Mouse (Mus musculus): ENCODE results near the gene Clec12b.

Gene Clec12b

DNA sequence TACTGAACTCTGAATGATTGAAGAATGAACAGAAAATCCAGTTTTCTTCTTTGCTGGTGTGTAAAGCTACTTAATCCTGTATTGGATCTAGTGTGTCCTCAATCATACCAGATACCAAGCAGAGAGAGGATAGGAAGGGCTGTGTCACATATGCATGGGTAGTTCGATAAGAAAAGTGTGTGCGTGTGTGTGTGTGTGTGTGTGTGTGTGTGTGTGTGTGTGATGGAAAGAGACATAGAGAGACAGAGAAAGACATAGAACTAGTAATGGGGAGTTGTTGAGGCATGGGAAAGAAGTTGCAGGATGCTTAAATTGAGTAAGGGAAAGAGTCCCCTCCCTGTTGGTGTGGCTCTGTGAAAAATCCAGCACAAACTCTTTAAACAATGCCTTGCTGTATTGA is at the start of gene Clec12b:
Gene Clec12b, minus strand, starts transcription at position 101 of the 400 bp plus-strand sequence.
- DNase-seq = no peak

DNA sequence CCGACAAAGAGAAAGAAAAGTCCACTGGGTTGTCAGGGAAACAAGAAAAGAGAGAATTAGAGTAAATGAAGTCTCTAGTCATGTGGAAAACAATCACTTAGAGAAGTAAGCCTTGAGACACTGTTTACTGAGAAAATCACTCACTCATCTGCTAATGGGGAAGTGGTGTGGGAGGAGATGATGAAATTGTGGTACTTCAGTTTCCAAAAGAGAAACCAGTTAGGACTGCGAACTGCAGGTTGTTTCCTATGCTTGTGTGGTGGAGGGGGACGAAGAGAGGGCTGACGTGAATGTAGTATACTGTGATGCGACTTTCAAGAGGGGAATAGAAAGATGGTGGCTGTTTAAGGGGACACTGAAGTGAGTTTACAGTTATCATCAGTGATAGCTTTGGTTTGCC is 48.6 kb upstream of the Clec12b start:
- DNase-seq = no peak

DNA sequence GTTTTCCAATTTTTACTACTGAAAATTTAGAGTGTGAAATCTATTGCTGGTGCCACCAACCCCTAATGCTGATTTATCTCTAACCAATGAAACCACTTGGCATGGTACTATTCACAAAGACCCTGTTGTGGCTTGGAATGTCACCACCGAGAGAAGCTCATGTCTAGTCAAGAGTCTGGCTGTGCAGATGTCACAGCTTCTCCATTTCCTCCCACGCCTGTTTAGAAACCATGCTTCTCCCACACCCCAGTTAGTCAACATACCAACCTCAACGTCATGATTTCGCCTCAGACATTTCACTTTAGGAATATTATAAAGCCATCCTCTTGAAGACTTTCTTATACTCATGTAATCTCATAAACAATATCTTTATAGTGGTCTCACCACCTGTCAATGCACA is 41.6 kb upstream of the Clec12b start:
- DNase-seq = no peak

DNA sequence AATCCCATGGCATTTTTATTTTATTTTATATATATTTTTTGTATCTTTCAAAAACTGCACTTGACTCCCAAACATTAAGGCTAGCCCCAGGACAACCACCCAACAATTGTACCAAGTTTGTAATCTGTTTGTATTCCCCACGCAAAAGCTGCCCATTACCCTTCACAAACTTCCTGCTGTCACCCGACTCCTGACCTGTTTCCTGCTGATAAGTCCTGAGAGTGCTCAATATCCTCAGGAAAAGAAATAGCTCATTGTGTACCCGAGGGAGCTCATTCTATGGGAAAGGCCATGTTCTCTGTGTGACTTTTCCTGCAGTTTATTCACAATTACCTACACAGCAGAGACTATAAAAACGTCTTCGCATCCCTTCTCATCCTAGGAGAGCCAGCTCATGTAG is 40.1 kb upstream of the Clec12b start:
- peak; percentile 34 for DNase-seq

DNA sequence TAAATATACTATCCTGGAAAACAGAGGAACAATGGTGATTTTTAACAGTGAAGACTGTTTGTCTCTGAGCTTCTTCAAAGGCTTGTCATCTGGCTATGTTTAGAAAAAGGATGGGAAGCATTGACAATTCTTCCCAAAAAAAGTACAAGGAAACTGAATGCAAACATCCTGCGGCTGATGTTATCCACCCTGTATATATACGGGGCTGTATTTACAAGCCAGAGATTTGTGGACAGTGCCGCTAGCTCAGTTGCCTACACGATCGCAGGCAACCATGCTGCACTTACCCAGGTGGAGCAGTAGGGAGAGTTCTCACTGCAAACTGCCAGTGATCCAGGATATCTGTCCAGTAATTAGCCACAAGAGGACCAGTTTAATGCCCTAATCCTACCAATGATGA is 39.5 kb upstream of the Clec12b start:
- no peak for DNase-seq

DNA sequence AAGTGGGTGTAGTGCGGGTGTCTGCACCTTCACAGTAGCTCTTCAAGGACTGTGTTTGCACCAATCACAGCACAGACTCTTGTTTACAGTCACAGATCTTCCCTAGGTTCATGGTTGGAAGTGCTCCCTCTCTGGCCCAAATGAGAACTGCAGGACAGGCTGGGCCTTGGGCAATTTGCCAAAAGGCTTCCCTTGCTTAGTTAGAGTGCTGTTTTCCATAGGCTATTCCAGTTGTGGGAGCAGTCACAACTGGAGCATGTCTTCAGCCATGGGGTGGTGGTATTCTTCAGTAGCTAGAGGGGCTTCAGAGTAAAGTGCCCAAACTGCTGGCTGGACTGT is 38.0 kb upstream of the Clec12b start:
- DNase-seq = peak; percentile 90

DNA sequence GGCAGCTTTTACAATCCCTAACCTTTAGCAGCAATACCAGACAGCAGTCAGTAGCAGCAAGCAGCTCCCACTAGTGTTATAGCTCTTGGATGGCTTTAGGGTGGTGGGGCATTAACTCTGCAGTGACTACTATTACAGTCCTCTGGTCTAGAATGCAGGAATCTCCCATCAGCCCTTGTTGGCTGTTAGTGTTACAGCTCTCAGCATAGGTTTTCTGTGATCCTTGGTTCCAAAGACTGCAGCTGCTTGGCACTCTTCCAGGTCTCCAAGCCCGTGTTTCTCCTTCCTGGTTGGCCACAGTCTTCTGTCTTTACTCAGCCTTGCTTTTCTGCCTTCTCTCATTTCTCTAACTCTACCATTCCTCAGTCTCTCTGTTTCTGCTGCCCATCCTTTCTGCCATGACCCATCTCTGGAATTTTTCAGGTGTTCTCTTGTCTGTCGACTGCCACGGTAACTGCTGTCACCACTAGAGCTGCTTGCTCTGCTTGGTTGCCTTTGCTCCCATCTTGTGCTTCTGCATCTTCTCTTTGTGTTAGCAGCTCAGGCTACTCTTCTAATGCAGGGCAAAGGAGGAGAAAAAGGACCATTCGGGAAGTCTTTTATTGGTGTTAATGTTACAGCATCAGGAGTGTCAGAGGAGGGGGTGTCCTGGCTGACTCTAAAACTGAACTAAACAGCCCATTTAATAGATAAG is 37.5 kb upstream of the Clec12b start:
- DNase-seq = peak; percentile 35

DNA sequence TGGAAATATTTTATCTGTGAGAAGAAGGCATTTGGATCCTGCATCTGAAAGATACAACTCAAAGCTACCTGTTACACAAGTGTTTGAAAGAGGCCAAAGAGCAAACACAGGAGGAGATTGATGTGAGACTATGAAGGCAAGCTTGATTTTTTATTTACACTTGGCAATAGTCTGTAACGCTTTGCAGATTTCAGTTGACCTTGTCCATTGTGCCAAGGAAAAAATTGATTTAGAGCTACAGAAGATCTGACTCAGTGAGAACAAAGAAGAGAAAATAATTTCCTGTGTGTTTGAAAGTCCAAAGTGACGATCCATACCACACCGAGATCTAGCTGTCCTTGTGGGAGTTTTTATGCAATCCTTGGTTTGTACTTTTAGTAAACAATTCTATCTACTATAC is 36.6 kb upstream of the Clec12b start:
- no peak for DNase-seq

DNA sequence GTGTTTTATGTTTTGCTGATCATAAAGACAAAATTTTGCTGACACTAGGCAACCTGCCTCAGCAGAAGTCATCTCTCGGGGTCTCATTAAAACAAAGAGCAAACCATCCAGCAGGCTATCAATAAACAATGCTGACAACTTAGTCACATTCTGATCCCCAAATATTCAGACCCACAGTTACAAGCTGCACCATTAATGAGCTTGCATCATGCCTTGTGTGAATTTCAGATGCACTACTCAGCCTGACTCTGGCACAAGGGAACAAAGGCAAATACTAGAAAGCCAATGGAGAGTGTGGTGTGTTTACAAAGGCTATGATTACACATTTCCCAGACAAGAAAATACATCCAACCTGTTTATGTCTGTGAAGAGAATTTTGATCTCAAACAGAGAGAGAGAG is 28.5 kb upstream of the Clec12b start:
- DNase-seq = no peak

DNA sequence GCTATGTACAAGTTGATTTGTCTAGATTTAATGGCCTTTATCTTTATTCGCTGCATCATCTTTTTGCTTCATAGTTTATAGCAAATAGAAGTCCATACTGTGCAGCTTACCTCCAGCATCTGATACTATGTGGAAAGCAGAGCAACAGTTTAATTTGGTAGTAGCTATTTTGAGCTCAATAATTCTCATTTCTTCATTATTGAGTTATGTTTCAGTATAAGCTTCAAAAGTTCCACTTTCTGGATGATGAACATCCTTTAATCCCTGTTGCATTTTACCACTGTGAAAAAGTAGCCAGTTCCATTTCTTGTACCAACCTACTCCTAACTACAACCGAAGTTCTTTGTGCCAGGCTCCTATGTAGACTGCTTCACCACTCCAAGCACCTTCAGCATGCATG is 22.9 kb upstream of the Clec12b start, which contains the start of gene Clec9a:
Gene Clec9a, plus strand, starts transcription at position 301 of the 400 bp plus-strand sequence.
- no peak for DNase-seq

DNA sequence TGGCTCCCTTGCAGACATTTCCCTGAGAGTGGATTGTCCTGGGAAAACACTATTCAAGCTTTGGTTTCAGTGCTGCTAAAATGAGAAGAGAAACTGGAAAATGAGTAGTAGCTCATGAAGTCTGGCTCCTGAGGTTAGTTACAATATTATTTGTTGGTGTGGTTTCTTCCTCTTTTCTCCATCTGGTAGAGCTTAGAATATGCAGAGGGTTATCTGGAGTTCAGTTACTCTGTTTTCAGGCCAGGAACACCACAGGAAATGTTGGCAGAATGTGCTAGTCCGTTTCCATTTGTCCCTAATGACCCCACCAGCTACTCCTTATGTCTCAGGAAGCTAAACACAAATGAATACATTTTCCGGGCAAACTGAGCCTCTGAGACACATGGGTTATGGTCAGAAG is 21.6 kb upstream of the Clec12b start:
- DNase-seq = no peak

DNA sequence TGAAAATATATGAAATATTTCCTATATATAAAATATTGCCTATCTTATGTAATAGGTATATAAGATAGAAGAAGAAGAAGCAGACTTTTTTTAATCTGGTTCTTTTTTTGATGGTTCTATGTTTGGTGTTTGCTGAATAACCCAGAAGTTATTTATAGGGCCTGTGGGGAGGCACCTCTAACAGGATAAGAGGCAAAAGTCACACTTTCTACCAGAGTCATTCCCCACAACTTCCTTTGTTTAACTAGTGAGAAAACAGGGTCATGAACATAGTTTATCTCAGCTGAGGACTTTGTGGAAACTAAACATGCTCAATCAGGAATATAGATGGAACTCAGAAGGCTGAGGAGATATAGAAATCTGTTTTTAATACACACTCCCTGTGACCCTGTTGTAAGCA is 20.3 kb upstream of the Clec12b start:
- DNase-seq = no peak

DNA sequence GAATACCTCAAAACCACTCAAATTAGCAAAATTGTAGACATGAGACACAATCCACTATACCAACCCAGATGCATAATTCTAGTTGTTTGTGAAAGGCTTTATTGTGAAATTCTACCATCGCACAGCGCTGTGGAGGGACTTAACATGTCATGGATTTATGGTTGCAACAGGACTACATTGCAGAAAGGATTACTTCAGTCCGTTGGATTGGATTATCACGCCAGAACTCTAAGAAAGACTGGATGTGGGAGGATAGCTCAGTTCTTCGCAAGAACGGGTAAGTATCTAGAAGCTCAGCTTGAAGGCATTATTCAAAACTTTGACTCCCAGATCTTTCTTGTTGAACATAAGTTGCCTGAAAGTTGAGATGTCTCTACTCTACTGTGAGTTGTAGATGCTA is 17.7 kb upstream of the Clec12b start:
- no peak for DNase-seq

DNA sequence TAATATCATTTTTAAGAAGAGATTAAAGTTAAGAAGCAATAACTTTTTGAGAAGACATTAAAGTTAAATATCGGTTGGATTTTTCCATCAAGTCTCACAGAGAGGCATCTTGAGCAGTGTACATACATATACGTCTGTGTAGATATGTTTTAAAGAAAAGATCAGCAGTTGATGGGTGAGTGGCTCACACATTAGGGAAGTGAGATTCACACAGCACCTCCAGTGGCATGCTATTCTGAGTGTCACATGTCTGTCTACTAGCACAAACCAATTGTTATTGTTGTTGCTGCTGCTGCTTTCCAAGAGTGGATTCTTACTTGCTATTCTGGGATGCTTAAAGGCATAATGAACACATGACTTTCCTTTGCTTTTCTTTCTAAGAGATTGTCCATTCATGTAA is 16.7 kb upstream of the Clec12b start:
- no peak for DNase-seq

DNA sequence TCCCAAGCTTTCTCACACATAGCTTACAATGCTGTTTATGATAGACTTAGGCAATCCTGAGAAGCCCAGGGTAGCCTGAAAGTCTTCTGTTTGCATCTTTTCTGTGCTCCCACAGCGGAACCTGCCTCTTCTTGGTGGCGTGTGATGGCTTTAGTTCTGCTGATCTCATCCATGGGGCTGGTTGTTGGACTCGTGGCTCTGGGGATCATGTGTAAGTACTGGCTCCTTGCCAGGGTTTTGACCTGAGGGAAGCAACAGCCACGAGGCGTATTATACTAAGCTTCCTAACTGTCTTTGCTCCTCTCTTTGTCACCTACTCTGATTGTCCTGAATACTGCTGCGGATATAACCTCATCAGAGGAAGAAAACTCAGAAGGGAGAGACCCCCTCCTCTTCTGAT is 14.3 kb upstream of the Clec12b start:
- DNase-seq = peak; percentile 52

DNA sequence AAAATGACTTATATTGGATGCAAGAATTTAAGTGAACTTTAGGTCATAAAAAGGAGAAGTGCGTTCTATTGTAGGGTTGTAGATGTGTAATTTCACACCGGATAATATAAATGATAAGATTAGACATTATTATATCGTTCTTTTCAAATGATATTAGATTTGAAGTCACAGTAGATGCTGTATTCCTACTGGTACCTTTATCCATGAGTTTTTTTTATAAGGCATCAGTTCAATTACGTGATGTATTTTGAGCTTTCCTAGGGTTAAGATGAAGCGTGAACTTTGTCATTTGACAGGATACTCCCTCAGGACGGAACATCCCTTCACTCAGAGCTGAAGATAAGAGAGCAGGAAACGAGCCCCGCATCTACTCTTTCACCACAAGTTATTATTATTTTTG is 11.3 kb upstream of the Clec12b start, which contains the start of gene Clec1b:
Gene Clec1b, plus strand, starts transcription at position 301 of the 400 bp plus-strand sequence.
- no peak for DNase-seq

DNA sequence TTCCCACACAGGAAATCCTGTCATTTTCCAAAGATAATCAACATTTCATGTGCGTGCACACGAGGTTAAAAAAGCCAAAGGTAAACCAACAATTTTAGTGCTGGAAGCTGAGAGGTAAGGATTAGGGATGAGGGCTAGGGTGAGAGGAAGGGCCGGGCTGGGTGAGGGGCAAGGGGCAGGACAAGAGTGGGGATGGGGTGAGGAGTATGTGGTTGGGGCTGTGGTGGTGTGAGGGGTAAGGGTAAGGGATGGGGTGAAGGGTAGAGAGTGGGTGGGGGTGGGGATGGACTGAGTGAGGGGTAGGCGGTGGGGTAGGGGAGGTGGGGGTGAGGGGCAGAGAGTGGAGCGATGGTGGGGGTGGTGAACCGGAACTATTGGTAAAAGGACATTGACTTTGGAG is 8.1 kb upstream of the Clec12b start:
- DNase-seq = no peak

DNA sequence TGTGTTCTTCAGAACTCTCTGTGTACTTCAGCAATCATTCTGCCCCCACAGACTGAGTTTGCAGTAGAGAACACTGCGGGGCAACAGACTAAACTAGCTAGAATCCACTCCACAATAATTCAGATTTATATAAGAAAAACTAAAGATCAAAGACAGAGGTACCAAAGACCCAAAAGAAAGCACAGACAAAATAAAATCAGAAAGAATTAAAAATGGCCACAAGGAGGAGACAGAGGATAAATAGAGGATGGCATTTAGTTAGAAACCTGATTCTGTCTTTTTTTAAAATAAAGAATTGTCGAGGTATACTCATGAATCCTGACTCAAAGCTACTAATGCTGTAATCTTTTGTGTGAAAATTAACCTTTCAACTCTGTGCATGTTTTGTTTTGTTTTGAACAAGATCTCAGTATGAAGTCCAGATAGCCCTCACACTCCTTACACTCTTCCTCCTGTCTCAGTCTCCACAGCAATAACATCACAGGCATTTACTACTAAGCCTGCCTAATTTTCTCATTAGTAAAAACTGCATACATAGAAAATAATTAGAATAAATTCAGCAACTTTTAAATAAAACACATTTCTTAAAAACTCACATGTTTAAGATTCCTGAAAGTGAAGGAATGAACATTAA is 7.5 kb upstream of the Clec12b start:
- no peak for DNase-seq

DNA sequence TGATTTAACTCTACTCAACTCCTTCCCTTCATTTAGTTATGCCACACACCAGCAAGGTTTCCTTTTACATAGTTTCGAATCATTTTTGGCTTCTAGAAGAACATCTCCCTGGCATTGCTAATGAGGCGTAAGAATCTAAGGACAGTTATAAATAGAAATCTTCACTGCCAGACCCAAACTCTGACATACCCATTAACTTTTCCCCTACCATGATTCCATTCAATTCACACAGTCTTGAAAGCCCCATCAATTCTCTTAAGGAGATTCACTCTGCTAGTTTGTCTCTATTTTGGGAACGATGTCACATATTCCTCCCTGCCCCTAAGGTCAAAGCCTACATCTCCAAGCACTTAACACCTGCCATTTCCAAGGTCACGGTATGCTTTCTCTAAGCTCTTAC is 674 bp downstream of the Clec12b start:
- no peak for DNase-seq

DNA sequence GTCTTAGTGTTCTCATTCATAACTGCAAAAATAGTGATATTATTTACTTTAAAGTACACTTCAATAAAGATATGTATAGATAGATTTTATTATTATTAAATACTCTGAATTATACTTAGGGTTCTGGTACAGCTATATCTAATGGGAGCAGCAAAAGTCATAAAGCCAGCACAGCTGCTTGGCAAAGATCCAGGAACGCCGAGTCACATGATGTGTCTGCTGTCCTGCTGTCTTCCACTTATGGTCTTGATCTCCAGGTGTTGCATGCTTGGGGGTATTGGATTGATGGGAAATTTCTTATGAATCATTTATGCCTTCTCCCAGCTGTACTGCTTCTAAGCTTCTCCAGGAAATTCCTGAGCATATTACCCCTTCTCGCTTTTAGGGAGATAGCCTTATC is 2.2 kb downstream of the Clec12b start:
- no peak for DNase-seq

DNA sequence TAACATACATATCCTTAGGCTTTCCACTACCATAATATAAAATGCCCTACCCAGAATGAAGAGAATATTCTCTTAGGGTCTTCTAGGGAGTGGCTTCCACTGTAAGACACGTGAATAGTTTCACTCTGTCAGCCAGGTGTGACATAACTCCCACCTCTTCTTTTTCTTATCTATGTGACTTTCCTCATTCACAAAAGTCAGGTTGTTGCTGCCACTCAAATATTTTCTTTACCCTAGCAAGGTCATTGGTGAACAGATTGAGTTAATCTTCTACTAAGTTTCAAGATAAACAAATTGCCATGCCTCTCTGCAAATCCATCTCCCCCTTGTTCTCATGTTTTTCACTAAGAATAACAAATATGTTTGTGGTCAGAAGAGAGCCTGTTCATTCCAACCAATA is 3.9 kb downstream of the Clec12b start:
- DNase-seq = no peak

DNA sequence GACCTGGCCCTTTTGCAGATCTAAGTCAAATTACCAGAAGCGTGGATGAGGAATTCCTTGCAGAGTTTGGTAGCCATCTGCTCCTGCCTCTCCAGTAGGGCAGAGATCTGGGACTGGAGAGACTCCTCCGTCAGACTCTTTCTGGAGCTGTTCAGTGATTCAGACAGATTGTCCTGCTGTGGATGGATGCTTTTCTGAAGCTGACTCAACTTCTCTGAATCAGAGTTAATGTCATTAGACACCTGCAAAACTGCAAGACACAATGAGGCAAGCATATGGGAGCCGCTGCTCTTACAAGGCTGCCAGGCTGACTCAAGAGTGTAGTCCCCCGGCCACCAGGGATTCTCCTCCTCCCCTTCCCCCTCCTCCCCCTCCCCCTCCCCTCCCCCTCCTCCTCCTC is 5.2 kb downstream of the Clec12b start:
- DNase-seq = no peak

DNA sequence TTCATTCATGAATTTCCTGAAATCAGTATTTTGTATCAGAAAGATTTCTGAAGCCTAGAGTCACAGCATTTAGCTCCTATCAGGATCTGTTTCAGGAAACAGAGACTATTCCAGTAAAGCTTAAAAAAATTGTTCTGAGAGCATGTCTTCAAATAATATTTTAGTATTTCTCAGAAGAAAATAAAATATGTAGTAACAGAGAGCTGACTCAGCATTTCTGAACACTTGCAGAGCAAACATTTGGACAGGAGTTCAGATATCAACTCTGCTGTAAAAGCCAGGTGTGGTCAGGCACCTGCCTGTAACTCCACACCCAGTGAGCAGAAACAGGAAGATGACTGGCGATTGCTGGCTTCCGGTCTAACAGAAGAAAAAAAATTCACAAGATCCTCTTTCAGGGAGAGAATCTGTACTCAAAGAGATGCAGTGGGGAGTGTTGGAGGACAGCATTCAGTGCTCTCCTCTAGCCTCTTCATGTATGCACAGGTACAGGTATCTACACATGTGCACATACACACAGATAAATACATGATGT is 10.7 kb downstream of the Clec12b start:
- no peak for DNase-seq

DNA sequence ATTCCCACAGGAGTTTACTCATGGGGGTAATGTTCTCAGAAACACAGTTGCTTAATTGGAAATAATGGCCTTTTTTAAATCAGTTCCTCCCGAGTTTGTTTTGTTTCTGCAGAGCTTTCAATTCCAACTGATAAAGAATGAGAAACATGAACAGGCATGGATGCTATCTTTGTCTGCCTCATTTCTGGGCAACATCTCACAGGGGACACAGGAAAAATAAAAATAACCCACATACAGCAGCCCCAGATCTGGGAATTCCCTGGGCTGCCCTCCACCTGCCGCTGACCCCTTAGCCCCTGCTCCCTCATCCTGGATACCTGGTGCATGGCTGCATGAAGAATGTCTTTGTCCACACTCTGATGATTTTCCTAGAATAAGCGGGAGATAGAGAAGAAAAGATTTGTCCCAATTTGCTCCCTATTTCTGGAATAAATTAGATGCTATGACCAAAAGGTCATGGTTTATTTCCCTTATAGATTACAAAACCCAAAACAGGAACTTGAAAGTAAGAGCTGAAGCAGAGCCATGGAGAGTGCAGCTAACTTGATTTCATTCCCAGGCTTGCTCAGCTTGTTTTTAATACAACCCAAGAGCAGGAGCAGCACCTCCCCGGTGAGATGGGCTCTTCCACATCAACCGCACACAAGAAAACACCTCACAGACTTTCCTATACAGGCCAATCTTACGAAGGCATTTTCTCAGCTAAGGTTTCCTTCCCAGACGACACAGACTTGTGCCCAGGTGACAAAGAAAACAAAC is 16.1 kb downstream of the Clec12b start:
- DNase-seq = no peak
